Mouse (Mus musculus): ENCODE results near the gene Slc12a3.

The Slc12a3 gene

DNA sequence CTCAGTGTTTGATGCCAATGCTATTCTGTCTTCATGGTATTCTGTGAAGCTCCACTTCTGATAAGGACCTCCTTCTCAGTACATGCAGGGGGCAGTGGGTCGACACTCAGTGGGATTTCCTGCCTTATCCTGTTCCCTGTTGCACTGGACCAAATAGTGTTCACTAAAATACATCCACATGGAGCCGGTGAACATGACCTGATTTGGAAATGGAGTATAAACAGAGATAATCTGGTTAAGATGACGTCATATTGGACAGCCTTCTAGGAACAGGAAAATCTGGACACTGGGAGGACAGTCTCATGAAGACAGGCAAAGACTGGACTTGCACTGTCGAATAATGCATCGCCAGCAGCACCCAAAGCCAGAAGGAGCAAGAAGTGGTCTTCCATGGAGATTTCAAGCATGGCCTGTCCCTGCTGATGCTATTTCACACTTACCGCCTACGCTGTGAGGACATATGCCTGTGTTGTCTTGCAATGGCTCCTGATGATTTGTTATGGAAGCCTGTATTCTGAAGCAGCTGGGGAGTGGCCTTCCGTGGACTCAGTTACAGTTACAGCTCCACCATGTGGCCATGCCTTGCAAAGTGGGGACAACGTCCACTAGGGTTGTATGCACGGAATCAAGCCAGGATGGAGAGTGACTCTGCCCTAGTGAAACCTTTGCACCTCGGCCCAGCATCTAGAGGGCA lies 68.1 kb downstream of the Slc12a3 start:
- in situ Hi-C loops (cut with MboI; ENCODE audit: low sequenced_read_pairs): no loop called here

- in situ Hi-C loops (cut with MboI; ENCODE audit: low sequenced_read_pairs): no loop called here
These were observed 69.6 kb downstream of the Slc12a3 start for GRCm38 (mm10) chr8:94398587-94398986.

DNA sequence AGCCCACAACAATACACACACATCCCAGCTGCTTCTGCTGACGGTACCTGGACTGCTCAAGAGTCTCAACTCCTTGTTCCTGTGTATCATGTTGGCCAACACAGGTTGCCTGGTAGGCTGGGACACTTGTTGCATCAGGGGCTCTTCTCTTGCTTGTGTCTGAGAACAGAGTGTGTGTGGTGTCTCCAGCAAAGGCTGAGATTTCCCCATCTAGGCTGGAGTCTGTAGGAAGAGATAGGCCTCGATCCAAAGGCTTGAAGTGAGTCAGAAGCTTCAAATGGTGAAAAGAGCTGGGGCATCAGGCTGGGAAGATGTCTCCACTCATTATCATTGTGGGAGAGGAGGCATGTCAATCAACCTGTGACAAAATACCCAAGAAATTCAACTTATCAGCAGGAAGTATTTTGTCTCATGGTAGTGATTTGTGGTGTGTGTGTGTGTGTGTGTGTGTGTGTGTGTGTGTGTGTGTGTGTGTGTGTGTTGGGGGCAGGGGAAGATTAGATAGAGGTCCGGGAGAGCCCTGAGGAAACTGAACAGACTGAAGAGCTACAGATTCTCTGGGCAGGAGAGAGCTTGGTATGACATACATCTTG lies 70.5 kb downstream of the Slc12a3 start:
- in situ Hi-C loops (cut with MboI; ENCODE audit: low sequenced_read_pairs): no loop called here

DNA sequence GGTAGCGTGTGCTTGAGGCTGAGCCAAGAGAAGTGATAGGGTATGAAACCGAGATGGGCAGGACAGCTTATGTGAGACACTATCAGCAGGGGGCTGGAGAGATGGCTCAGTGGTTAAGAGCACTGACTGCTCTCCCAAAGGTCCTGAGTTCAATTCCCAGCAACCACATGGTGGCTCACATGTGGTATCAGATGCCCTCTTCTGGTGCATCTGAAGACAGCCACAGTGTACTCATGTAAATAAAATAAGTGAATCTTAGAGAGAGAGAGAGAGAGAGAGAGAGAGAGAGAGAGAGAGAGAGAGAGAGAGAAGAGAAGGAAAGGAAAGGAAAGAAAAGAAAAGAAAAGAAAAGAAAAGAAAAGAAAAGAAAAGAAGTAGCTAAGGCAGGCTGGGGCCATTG lies 71.0 kb downstream of the Slc12a3 start:
- in situ Hi-C loops (cut with MboI; ENCODE audit: low sequenced_read_pairs): loop anchor here (5.0 kb wide), 1 partner anchor 68 kb away; no protein-coding TSS in a partner anchor

DNA sequence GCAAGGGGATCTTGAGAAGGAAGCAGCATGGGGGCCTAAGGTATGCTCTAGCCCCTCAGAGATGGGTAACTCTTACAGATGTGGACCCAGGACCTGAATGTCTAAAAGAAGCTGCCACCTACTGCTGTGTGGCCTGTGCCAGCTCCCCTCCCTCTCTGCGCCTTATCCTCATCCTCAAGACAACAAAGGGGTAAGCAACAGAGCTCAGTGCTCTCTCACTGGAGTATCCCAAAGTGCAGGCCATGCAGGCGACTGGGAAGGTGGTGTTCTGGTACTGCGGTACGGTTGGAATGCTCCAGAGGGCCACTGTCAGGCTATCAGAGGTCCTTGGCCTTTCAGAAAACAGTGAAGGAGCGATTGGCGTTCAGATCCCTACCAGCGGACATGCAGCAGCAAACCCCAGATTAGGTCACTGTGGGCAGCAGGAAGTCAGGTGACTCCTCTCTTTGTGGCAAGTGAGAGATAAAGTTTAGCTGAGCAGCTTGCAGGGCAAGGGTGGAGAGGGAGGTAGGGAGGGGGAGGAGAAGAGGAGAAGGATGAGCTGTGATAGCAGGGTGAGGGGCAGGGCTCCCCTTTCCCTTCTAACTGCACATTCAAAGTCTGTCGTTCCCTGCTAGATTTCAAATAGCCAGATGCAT lies 79.6 kb downstream of the Slc12a3 start:
- in situ Hi-C loops (cut with MboI; ENCODE audit: low sequenced_read_pairs): no loop called here

- in situ Hi-C loops (cut with MboI; ENCODE audit: low sequenced_read_pairs): no loop called here
These were observed 80.5 kb downstream of the Slc12a3 start for GRCm38 (mm10) chr8:94409523-94409922.

- in situ Hi-C loops (cut with MboI; ENCODE audit: low sequenced_read_pairs): no loop called here
These were observed 83.5 kb downstream of the Slc12a3 start for GRCm38 (mm10) chr8:94412518-94412917.

DNA sequence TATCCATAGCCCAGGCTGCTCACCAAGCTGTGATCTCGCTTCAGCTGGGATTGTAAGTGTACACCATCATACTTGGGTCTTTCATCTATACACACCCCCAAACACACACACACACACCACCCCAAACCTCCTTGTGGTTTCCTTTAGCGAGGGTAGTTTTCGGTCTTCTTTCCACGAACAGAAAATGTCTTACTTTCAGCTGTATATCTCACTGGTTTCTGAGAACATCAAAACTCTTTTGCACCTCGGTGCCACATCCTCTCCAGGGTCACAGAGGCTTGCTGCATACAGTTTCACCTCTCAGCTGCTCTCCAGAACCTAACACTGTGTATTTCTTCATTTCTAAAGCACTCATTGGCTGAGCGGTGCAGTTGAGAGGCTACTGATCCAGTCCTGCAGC lies 84.5 kb downstream of the Slc12a3 start:
- in situ Hi-C loops (cut with MboI; ENCODE audit: low sequenced_read_pairs): no loop called here

DNA sequence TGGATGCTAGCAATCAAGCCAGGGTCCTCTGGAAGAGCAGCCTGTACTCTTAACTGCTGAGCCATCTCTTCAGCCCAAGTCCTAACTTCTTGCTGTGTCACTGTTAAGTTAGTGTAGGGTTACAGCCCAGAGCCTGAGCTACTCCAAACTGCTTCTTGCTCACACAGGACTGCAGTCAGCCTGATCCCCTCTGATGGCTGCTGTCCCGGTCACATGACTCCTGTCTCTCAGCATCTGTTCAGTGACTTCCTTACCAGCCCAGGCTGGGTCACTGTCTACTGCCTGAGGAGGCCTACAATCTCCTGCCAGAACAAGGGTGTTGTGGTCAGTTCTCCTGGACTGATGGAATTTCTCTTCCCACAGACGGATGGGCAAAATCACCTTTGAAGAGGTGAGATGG lies 86.2 kb downstream of the Slc12a3 start:
- in situ Hi-C loops (cut with MboI; ENCODE audit: low sequenced_read_pairs): no loop called here

All from CH12F3 (cell line).